Mouse (Mus musculus) left cerebral cortex, postnatal 4 days (tissue): ENCODE results near the gene Hs3st1. TPM values are rescaled to one million over a fixed set of nuclear protein-coding genes. Genes with fewer than 3 reads are reported as not detected.

ENCODE experiments used
- DNase-seq: peaks from one replicate; pipeline ENCODE4 v3.0.0-alpha.2; 2022
- intact Hi-C: fragments of 180-260 bp; cut with DNase I; formaldehyde crosslinking; loops from one replicate; pipeline ENCODE4 v1.15.1; 2025
- total RNA-seq, 2 experiments: library from RNA; stranded (reverse); gene quantifications; 2 replicates each; pipeline ENCODE4 v1.2.3; 2021

The Hs3st1 gene
- total RNA-seq, 2 experiments from 2014 or later, result 47.8 to 53.4 TPM

GRCm38 (mm10) chr5:39608260-39608659 lies 147.0 kb downstream of the Hs3st1 start:
- intact Hi-C loops, result no loop called here
- no peak for DNase-seq

DNA sequence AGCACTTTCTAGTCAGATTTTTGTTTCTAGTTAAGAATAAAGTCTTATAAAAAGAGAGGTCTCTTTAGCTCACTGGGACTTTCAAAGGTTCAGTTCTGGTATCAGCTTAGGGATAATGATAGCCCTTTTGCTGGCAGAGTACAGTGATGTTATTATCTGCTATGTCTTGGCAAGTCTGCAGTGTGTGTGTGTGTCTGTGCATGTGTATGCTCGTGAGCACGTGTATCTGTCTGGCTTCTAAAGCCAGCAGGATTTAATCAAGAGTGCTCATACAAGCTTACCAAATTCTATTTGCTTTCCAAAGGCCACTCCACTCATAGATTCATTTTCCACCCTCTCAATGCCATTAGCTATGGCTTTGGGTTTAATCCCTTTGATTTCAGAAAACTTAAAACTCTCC lies 160.5 kb downstream of the Hs3st1 start:
- DNase-seq, result no peak
- intact Hi-C loops, result no loop called here
